Mouse (Mus musculus) hindbrain, embryonic 16.5 days (tissue): ENCODE data around the gene Mrpl43. TPM values are rescaled to one million over a fixed set of nuclear protein-coding genes. Genes with fewer than 3 reads are reported as not detected.

Source experiments
- ATAC-seq: fragments of 200-750 bp; cut with Nextera tagmentation; 2 replicates; pipeline ENCODE4 v1.8.0; 2017; ENCODE audit warnings: moderate TSS enrichment, moderate library complexity
- H3K27ac ChIP-seq: fragments of 300-500 bp; sonication (generic); 2 replicates; pipeline ENCODE4 v1.5.1; 2014; ENCODE audit warnings: low read depth, mild to moderate bottlenecking, control low read depth, low read length, moderate library complexity
- H3K27me3 ChIP-seq: fragments of 300-500 bp; sonication (generic); replicated peaks from 2 replicates; pipeline ENCODE4 v1.6.1; 2014; ENCODE audit warnings: low read length; ENCODE audit not compliant: control insufficient read depth, insufficient read depth
- H3K36me3 ChIP-seq: fragments of 300-500 bp; sonication (generic); 2 replicates; pipeline ENCODE4 v1.6.1; 2014; ENCODE audit warnings: mild to moderate bottlenecking, low read length, moderate library complexity, mixed read lengths; ENCODE audit not compliant: control insufficient read depth, insufficient read depth
- H3K4me1 ChIP-seq: fragments of 300-500 bp; sonication (generic); 2 replicates; pipeline ENCODE4 v1.6.1; 2014; ENCODE audit warnings: low read depth, low read length; ENCODE audit not compliant: control insufficient read depth, insufficient read depth
- H3K4me2 ChIP-seq: fragments of 300-500 bp; sonication (generic); 2 replicates; pipeline ENCODE4 v1.6.1; 2014; ENCODE audit warnings: mild to moderate bottlenecking, low read length, control low read depth, moderate library complexity
- H3K4me3 ChIP-seq: fragments of 300-500 bp; sonication (generic); 2 replicates; pipeline ENCODE4 v1.5.1; 2014; ENCODE audit warnings: mild to moderate bottlenecking, low read length, control low read depth, moderate library complexity
- H3K9ac ChIP-seq: fragments of 300-500 bp; sonication (generic); 2 replicates; pipeline ENCODE4 v1.6.1; 2014; ENCODE audit warnings: low read depth, mild to moderate bottlenecking, control low read depth, low read length, moderate library complexity
- H3K9me3 ChIP-seq: fragments of 300-500 bp; sonication (generic); 2 replicates; pipeline ENCODE4 v1.6.1; 2014; ENCODE audit warnings: mild to moderate bottlenecking, low read length, moderate library complexity; ENCODE audit not compliant: control insufficient read depth
- WGBS: fragments of 180-500 bp; shearing (Covaris S2); extraction: QIAGEN DNeasy Blood & Tissue Kit; methylation state at CpG from one replicate; pipeline ENCODE4 v1.1.7; 2014; 5-methylcytosine and 5-hydroxymethylcytosine counted together
- polyA plus RNA-seq: library from polyadenylated mRNA; unstranded; fragments of >200 nt; fragmentation: Nextera tagmentation; extraction: Ambion mirVana; gene quantifications from 2 replicates; pipeline ENCODE4 v1.2.1, GENCODE M21; 2015

The Mrpl43 gene
- polyA plus RNA-seq, 1 experiment from 2014 or later = 98.4 TPM

GRCm38 (mm10) chr19:45003740-45004516, 2.3 kb downstream of the Mrpl43 start:
- no peaks in the 10 kb centered on the region for H3K9me3 ChIP-seq
- ATAC-seq = no peak
- no peak overlapping the region for H3K27ac ChIP-seq
- 88% methylated on average over 7 of the region's 7 CpGs for WGBS
- H3K4me1 ChIP-seq = peaks cover 20% of the 10 kb centered on the region
- H3K36me3 ChIP-seq = peaks cover 25% of the 10 kb centered on the region
- H3K9ac ChIP-seq = no peak overlapping the region
- H3K4me3 ChIP-seq = no peak overlapping the region
- H3K4me2 ChIP-seq = no peak overlapping the region
- no peaks in the 10 kb centered on the region for H3K27me3 ChIP-seq

DNA sequence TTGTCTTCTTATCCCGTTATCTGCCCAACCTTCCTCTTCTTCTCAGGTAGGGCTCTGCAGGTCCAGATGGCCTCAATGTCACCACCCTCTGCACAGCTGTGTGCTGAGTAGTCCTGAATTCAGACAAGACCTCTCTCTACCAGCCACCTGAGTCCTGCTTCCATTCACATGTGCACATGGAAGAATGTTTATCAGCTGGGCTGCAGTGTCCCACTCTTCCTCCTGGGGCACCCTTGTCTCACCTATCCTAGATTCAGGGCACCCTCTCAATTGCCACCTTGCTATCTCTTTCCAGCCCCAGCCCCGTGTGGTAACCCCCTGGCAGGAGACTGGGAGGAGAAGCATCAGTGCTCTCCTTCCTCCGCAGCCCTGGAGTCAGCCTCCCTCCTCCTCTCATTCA, 3.9 kb downstream of the Mrpl43 start:
- ATAC-seq = no peak
- no peak overlapping the region for H3K4me3 ChIP-seq
- H3K27ac ChIP-seq = no peak overlapping the region
- no peak overlapping the region for H3K4me2 ChIP-seq
- peaks cover 32% of the 10 kb centered on the region for H3K36me3 ChIP-seq
- H3K9me3 ChIP-seq = no peaks in the 10 kb centered on the region
- H3K4me1 ChIP-seq = peaks cover 18% of the 10 kb centered on the region
- H3K27me3 ChIP-seq = no peaks in the 10 kb centered on the region
- no peak overlapping the region for H3K9ac ChIP-seq
- WGBS = 63% methylated on average over 3 of the region's 3 CpGs

GRCm38 (mm10) chr19:44999647-45000046, 6.6 kb downstream of the Mrpl43 start:
- H3K27me3 ChIP-seq = no peaks in the 10 kb centered on the region
- ATAC-seq = no peak
- peaks cover 38% of the 10 kb centered on the region for H3K36me3 ChIP-seq
- WGBS = 89% methylated on average over 8 of the region's 8 CpGs
- no peak overlapping the region for H3K4me2 ChIP-seq
- H3K4me1 ChIP-seq = 0 out of 2 replicates have a peak, but pooled peaks cover 4% of the 10 kb centered on the region
- no peaks in the 10 kb centered on the region for H3K9me3 ChIP-seq
- H3K9ac ChIP-seq = no peak overlapping the region
- no peak overlapping the region for H3K27ac ChIP-seq
- H3K4me3 ChIP-seq = no peak overlapping the region

DNA sequence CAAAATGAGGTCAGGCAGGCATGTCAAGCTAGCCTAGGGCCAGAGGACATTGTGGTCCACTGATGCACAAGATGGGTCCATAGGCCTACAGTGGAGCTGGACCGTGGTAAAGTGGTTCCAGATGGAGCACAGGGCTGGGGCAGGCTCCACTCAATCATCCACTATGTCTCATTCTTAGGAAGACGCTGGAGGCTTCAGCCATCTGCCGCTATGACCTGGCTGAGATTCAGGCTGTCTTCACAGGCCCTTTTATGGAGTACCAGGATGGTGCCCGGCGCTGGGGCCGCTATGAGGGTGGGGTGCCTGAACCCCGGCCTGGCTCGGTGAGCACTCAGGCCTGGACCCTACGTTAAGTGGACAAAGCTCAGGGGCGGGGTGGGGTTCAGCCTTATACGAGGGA, 8.5 kb downstream of the Mrpl43 start:
- no peak for ATAC-seq
- H3K4me2 ChIP-seq = no peak overlapping the region
- no peaks in the 10 kb centered on the region for H3K4me1 ChIP-seq
- no peaks in the 10 kb centered on the region for H3K27me3 ChIP-seq
- H3K4me3 ChIP-seq = no peak overlapping the region
- H3K36me3 ChIP-seq = peaks cover 44% of the 10 kb centered on the region
- 71% methylated on average over 11 of the region's 11 CpGs for WGBS
- no peaks in the 10 kb centered on the region for H3K9me3 ChIP-seq
- no peak overlapping the region for H3K27ac ChIP-seq
- H3K9ac ChIP-seq = no peak overlapping the region

DNA sequence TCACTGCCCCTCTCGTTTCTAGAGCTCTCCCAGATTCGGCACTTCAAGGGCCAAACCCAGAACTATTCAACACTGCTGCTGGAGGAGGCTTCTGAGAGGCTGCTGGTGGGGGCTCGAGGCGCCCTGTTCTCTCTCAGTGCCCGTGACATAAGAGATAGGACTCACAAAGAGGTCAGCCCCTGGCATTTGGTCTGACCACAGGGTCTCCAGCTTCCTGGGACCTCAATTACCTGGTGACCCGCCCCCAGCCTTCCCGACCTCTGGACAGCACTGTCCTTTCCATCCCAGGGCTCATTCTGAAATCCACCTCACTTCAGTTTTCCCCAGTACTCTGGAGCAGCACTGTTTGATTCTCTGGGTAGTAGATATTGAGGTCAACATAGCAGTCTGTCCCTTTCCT, 13.5 kb downstream of the Mrpl43 start:
- no peaks in the 10 kb centered on the region for H3K9me3 ChIP-seq
- peaks cover 17% of the 10 kb centered on the region for H3K36me3 ChIP-seq
- no peak overlapping the region for H3K9ac ChIP-seq
- H3K4me3 ChIP-seq = no peak overlapping the region
- no peak overlapping the region for H3K27ac ChIP-seq
- no peak for ATAC-seq
- no peaks in the 10 kb centered on the region for H3K27me3 ChIP-seq
- WGBS = 68% methylated on average over 7 of the region's 7 CpGs
- no peak overlapping the region for H3K4me2 ChIP-seq
- peaks cover 14% of the 10 kb centered on the region for H3K4me1 ChIP-seq

GRCm38 (mm10) chr19:44992246-44992645, 14.0 kb downstream of the Mrpl43 start:
- peaks cover 14% of the 10 kb centered on the region for H3K4me1 ChIP-seq
- no peak overlapping the region for H3K27ac ChIP-seq
- no peaks in the 10 kb centered on the region for H3K27me3 ChIP-seq
- no peak overlapping the region for H3K4me2 ChIP-seq
- peaks cover 15% of the 10 kb centered on the region for H3K36me3 ChIP-seq
- H3K4me3 ChIP-seq = no peak overlapping the region
- no peak for ATAC-seq
- H3K9me3 ChIP-seq = no peaks in the 10 kb centered on the region
- no peak overlapping the region for H3K9ac ChIP-seq
- 58% methylated on average over 7 of the region's 7 CpGs for WGBS

GRCm38 (mm10) chr19:44991031-44991430, 15.2 kb downstream of the Mrpl43 start:
- Histone ChIP-seq H3K4me3 (no peak overlapping the region), H3K4me1 (peaks cover 14% of the 10 kb centered on the region), H3K27ac (no peak overlapping the region), H3K9me3 (no peaks in the 10 kb centered on the region), H3K4me2 (peak overlapping the region; percentile 84), H3K27me3 (no peaks in the 10 kb centered on the region), H3K9ac (0 out of 2 replicates have a peak overlapping the region, but pooled peaks have one; percentile 91), H3K36me3 (peaks cover 9% of the 10 kb centered on the region; the same call in 1 of the 2 replicates)
- 80% methylated on average over 8 of the region's 8 CpGs for WGBS
- no peak for ATAC-seq

DNA sequence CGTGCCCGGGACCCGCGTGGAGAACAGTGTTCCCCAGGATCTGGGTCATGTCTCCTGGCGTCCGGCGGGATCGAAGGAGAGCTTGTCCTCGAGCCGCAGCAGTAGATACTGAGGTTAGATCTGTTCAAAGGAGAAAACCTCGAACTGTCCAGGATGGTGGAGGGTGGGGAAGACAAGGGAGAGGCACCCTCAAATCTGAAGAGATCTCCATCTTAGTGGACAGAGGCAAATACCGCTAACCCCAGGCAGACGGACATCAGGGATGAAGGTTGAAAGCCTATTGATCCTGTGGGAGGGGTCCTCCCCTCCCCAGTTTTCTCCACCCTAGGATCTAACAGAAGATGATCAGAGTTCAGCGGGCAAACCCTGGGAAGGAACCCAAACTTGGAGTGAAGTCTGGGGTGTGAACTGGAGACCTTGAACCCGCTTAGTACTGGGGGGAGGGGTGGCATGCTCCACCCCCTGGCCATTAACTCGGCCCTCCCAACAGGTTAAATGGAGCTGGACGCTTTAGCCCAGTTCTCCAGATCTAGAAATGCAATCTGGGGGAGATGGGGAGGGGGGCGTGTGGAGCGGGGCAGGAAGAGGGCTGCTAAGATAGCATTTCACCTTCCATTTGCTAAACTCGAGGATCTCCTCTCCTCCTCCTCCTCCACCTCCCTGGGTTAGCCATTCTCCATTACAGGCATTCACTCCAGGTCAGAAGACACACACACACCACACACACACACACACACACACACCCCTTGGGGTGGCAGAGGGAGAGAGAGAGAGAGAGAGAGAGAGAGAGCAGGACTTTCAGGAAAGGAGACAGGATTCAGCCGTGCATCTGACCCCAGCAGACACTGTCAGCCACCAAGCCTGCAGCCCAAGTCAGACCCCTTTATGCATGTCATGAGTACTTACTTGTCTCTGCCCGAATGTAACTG, 16.4 kb downstream of the Mrpl43 start:
- peak overlapping the region; percentile 76; the same call in 1 of the 2 replicates for H3K27ac ChIP-seq
- peak overlapping the region; percentile 77 for H3K4me3 ChIP-seq
- H3K9ac ChIP-seq = peak overlapping the region; percentile 91
- peak overlapping the region; percentile 84 for H3K4me2 ChIP-seq
- H3K36me3 ChIP-seq = peaks cover 9% of the 10 kb centered on the region; the same call in 1 of the 2 replicates
- no peaks in the 10 kb centered on the region for H3K27me3 ChIP-seq
- 6% methylated on average over 21 of the region's 22 CpGs for WGBS
- peaks cover 14% of the 10 kb centered on the region for H3K4me1 ChIP-seq
- ATAC-seq = no peak; the same call in none of the 2 replicates
- no peaks in the 10 kb centered on the region for H3K9me3 ChIP-seq
